Mouse (Mus musculus): ENCODE results near the gene Btbd18. TPM values are rescaled to one million over a fixed set of nuclear protein-coding genes. Genes with fewer than 3 reads are reported as not detected.

Gene Btbd18
- not detected in 2 replicates for polyA plus RNA-seq (2012; rRNA removed; ENCODE audit: low replicate concordance)

DNA sequence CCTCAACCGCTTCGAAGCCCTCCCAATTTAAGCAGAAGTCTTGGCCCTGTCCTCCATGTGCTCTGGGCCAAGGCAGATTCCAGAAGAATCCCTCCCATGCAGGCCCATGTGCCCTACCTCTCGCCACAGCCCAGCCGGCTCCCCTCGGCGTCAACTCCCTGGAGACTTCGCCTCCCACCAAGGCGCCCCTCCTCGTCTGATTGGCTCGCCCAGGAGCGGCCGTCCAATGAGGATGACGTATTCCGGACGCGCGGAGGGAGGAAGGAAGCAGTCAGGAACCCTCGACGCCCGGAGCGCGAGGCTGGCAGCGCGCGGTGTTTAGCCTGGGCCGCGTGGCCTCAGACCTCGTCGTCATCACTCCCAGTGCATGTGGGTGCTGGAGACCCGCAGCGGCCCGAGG lies at the start of gene Btbd18:
TSS of gene Btbd18 (plus strand) at position 274 of the 400 bp plus-strand sequence.

DNA sequence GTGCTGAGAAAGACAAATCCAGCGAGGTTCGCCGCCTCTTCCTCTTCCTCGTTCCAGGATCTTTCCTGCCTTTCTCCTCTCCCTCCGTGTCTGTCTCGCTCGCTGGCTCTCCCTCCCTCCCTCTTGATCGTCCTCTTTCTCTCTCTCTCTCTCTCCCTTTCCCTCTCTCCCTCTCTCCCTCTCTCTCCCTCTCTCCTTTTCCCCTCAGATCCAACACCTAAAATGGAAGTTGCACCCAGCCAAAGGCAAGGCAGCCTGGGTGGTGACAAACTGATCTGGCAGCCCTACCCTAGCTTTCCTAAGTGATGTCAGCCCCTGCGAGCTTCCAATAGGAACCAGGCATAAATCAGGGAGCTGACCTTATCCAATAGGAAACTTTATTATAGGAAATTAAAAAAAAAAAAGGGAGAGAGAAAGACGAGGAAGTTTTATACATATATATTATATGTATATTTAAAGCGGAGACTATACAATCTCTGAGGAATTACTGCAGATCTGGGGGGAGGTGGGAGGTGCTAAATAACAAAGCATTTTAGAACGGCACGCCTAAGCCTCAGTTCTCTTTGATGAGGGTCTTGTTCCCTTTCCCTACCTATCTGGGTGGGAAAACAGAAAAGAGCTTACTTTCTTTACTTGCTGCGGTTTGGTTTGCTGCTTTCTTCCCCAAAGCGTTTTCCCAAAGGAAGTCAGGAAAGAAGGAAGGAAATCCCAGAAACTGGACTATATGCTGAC lies 8.2 kb upstream of the Btbd18 start, which contains the start of gene Ctnnd1:
TSS of gene Ctnnd1 (minus strand) at position 302 of the 732 bp plus-strand sequence.

DNA sequence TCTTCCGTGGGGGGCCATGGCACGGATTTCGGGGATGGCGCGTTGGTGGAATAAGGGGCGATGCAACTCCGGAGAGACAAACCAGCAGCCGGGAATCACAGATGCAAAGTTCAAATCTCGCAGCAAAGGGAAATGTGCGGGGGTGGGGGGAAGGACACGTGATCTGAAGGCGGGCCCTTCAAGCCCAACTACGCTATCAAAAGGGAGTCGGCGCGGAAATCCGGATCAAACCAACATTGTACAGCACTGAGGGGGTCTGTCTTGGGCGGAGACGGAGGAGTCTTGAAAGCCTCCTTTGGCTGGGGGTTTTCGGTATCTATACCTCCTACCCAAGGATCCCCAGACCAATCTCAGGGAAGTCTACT lies 11.7 kb downstream of the Btbd18 start, which contains the start of gene Selenoh:
TSS of gene Selenoh (minus strand) at position 202 of the 365 bp plus-strand sequence.

DNA sequence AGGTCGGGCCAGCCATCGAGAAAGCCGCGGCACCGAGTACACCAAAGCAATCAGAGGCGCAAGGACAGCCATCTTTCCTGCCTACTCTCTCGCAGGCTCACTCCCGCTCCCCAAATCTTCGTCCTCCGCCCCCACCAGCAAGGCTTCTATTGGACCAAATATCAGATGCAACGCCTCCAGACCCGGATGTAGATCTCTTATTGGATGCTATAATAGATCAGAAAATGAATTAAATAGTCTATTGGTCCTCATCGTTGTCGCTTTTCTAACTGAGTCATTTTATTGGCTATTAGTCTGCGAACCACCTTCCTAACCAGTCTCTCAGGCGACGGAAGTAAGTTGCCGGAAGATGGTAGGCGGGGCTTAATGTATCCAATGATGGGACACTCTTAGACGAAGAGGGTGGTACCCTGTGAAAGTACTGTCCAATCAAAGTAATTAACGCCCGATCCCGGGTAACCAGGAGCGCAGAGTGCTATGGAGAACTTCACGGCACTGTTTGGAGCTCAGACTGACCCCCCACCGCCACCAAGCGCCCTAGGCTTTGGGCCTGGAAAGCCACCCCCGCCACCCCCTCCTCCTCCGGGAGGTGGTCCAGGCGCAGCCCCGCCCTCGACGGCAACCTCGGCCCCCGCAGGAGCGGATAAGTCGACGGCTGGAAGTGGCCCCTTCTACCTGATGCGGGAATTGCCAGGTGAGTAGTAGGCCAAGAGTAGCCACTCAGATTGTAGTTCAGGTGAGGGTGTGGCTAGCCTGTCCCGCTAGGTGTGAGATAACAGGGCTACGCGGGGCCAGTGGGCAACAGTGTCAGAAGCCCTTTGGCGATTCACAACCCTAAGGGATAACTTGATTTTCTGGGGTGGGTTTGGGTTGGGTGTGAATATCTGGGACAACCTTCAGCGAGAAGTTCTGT lies 19.3 kb downstream of the Btbd18 start, which contains the start of the genes Gm28635 and Med19:
TSS of gene Gm28635 (minus strand) at position 74 of the 913 bp plus-strand sequence.
TSS of gene Med19 (plus strand) at position 435 of the 913 bp plus-strand sequence.

DNA sequence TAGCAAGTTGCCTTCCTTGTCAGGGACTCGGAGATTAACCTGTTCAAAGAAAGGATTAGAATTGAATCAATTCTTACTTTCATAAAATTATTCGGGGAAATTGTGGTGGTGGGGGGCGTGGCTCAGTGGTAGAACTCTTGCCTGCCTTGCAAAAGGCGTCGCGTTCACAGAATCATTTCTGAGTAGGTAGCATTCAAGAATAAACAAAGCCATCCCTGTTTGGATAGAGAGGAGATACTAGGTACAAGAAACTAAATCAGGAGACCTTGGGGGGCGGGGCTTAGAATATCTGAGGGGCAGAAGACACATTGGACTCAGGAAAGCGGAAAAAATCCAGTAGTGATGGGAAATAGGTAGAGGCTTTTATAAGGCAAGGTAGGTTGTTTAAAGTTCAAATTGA lies 20.1 kb downstream of the Btbd18 start, which contains the start of gene Tmx2:
TSS of gene Tmx2 (minus strand) at position 125 of the 400 bp plus-strand sequence.

DNA sequence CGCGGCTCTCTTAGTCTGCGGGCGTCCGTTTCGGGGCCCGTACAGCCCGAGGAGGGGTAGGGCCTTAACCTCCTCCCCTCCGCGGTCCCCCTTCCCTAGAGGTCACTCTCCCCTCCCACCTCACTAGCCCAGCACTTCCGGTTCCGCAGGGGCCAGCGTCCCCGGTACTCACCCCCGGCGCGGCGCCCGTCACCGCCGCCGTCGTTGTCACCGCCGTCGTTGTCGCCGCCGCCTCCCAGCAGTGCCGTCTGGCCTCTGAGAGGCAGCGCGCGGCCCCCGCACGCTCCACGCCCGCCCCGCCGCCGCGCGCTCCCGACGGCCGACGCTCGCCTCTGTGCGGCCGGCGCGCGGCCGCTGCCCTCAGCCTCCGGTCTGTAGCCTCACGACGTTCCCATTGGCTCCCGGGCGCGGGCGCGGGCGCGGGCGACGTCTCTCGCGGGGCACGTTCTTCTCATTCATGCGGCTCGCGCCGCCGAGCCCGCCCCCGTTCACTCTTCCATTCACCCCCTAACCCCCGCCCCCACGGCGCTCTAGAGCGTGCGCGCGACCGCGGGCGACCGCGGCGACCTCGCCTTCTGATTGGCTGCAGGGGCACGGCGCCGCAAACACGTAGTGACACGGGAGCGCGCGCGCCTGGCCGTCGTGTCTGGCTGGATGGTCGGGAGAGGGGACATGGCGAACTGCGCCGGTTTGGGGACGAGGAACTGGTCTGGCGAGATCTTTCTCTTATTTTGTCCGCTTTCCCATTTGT lies 56.1 kb downstream of the Btbd18 start, which contains the start of gene Zdhhc5:
TSS of gene Zdhhc5 (minus strand) at position 370 of the 751 bp plus-strand sequence.

Other genes with a start within 250 kb of the Btbd18 start
- gene Calcrl, start 233.7 kb upstream of the Btbd18 start, polyA plus RNA-seq (2012; rRNA removed; ENCODE audit: low replicate concordance), result 9.6 and 13.8 TPM in 2 replicates
- 8.7 and 21.1 TPM in 2 replicates for gene Tfpi, start 182.3 kb upstream of the Btbd18 start, polyA plus RNA-seq (2012; rRNA removed; ENCODE audit: low replicate concordance)
- gene Ctnnd1, start 8.3 kb upstream of the Btbd18 start, polyA plus RNA-seq (2012; rRNA removed; ENCODE audit: low replicate concordance), result 48.1 and 70.2 TPM in 2 replicates
- 32.7 and 68.5 TPM in 2 replicates for gene Selenoh, start 11.7 kb downstream of the Btbd18 start, polyA plus RNA-seq (2012; rRNA removed; ENCODE audit: low replicate concordance)
- not detected in 2 replicates for gene Gm28635, start 19.0 kb downstream of the Btbd18 start, polyA plus RNA-seq (2012; rRNA removed; ENCODE audit: low replicate concordance)
- 9.4 and 10.1 TPM in 2 replicates for gene Med19, start 19.3 kb downstream of the Btbd18 start, polyA plus RNA-seq (2012; rRNA removed; ENCODE audit: low replicate concordance)
- gene Tmx2, start 20.1 kb downstream of the Btbd18 start, polyA plus RNA-seq (2012; rRNA removed; ENCODE audit: low replicate concordance), result 98.4 and 120 TPM in 2 replicates
- 45.2 and 59.9 TPM in 2 replicates for gene Zdhhc5, start 56.1 kb downstream of the Btbd18 start, polyA plus RNA-seq (2012; rRNA removed; ENCODE audit: low replicate concordance)
- 8.0 and 15.5 TPM in 2 replicates for gene Clp1, start 68.3 kb downstream of the Btbd18 start, polyA plus RNA-seq (2012; rRNA removed; ENCODE audit: low replicate concordance)
- gene Ypel4, start 75.0 kb downstream of the Btbd18 start, polyA plus RNA-seq (2012; rRNA removed; ENCODE audit: low replicate concordance), result 5.2 and 20.0 TPM in 2 replicates
- 2.5 and 6.6 TPM in 2 replicates for gene Gm19426, start 84.6 kb downstream of the Btbd18 start, polyA plus RNA-seq (2012; rRNA removed; ENCODE audit: low replicate concordance)
- 771 and 792 TPM in 2 replicates for gene Serping1, start 116.4 kb downstream of the Btbd18 start, polyA plus RNA-seq (2012; rRNA removed; ENCODE audit: low replicate concordance)
- gene Ube2l6, start 139.7 kb downstream of the Btbd18 start, polyA plus RNA-seq (2012; rRNA removed; ENCODE audit: low replicate concordance), result 43.8 and 67.0 TPM in 2 replicates
- gene Smtnl1, start 163.6 kb downstream of the Btbd18 start, polyA plus RNA-seq (2012; rRNA removed; ENCODE audit: low replicate concordance), result not detected in 2 replicates
- 62.2 and 63.0 TPM in 2 replicates for gene Timm10, start 167.9 kb downstream of the Btbd18 start, polyA plus RNA-seq (2012; rRNA removed; ENCODE audit: low replicate concordance)
- 39.0 and 41.0 TPM in 2 replicates for gene Slc43a1, start 179.8 kb downstream of the Btbd18 start, polyA plus RNA-seq (2012; rRNA removed; ENCODE audit: low replicate concordance)
- gene Rtn4rl2, start 227.6 kb downstream of the Btbd18 start, polyA plus RNA-seq (2012; rRNA removed; ENCODE audit: low replicate concordance), result 9.8 and 12.4 TPM in 2 replicates

All from subcutaneous adipose tissue, adult 2 months (tissue).